Mouse (Mus musculus): ENCODE data around the gene Ppme1.
A peak's percentile ranks its signal among the peaks of the same experiment; 100 is the strongest.

Gene Ppme1

GRCm38 (mm10) chr7:100371495-100372451 lies at the start of gene Ppme1, which contains the start of gene C2cd3:
TSS of gene Ppme1 (minus strand) at chr7:100372307.
TSS of gene C2cd3 (plus strand) at chr7:100372233.
- DNase-seq (ENCODE audit: low read depth, low spot score) = peak; percentile 99

- no peak for DNase-seq (ENCODE audit: low read depth, low spot score)
These were observed 36.6 kb upstream of the Ppme1 start for GRCm38 (mm10) chr7:100408684-100409083.

GRCm38 (mm10) chr7:100407677-100408076 lies 35.6 kb upstream of the Ppme1 start:
- no peak for DNase-seq (ENCODE audit: low read depth, low spot score)

DNA sequence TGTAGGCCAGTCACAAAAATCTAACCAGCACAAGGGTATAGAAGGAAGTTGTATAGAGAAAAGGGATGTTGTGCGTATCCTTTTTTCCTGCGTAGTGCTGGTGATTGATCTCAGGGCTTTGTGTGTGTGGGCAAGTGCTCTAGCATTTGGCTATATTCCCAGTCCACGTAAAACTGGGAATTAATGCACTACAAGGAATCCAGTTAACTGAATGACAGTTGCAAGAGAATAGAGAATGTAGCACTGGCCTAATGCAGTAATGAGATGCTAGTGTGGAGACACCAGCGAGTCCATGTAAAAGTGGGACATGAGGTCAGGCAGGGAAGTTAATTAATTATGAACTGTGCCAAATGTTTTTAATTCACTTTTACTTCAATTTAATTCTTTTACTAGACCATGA lies 30.6 kb upstream of the Ppme1 start:
- no peak for DNase-seq (ENCODE audit: low read depth, low spot score)

GRCm38 (mm10) chr7:100400899-100401539 lies 28.9 kb upstream of the Ppme1 start:
- DNase-seq (ENCODE audit: low read depth, low spot score) = no peak

DNA sequence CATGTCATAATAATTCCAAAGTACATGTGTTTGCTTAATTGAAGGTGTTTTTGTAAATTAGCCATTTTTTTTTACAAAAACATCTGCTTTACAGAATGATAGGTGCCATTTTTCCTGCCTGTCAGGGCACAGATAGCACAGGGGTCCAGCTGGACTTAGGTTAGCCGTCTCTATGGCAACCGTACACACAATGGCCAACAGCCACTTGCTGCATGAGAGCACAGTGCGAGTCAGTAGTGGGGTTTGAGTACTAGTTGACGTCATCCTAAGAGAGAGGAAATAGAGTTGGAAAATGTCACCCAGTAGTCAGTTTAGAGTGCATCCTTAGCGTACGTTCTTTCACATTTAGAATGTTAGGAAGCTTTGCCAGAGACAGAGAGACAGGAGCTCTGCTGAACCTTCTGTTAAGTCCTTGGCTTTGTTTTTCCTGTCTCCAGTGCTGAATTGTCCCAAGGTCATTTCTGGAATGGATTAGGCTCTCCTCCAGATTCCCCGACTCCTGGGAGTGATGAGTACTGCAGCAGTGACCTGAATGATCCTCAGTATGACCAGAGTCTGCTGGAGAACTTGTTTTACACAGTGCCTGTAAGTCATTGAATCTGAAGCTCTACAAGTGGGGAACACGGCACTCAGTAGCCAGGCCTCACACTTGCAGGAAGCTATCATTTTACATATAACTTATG lies 27.3 kb upstream of the Ppme1 start:
- DNase-seq (ENCODE audit: low read depth, low spot score) = no peak

- no peak for DNase-seq (ENCODE audit: low read depth, low spot score)
These were observed 20.2 kb upstream of the Ppme1 start for GRCm38 (mm10) chr7:100392265-100392664.

GRCm38 (mm10) chr7:100390166-100390565 lies 18.1 kb upstream of the Ppme1 start:
- no peak for DNase-seq (ENCODE audit: low read depth, low spot score)

DNA sequence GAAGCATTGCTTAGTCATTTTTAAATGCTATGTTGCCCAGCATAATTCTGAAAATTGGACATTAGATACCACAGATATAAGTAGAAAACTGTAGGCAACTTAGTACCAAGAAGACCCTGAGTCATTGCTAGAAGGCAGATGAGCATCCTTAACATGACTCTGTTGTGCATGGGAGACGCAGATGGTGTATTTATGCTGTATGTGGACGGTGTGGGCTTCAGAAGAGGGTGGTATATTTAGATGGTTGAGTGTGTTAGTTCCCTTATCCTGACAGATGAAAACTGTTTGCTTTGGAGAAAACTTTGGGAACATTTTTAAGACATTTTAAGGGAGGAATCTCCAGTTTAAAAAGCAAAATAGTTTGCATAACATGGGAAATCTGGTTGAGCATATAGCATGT lies 16.1 kb upstream of the Ppme1 start:
- no peak for DNase-seq (ENCODE audit: low read depth, low spot score)

GRCm38 (mm10) chr7:100383207-100383606 lies 11.1 kb upstream of the Ppme1 start:
- no peak for DNase-seq (ENCODE audit: low read depth, low spot score)

DNA sequence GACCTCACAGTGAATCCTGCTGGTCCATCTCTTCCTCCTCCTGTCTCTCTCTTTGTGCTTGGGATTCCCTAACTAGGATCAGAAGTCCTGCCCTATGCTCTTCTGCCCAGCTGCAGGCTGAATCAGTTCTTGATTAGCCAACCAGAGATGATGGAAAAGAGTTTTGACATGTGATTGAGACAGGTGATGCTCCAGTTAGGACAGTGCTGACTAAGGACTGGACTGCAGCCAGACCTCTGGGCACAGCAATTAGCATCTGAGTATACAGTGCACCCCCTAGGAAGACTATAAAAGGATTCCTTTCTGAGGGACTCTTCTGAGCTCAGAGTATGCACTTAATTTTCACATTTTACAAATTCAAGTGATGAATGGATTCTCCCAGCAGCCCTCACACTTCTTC lies 9.1 kb upstream of the Ppme1 start:
- no peak for DNase-seq (ENCODE audit: low read depth, low spot score)

- DNase-seq (ENCODE audit: low read depth, low spot score) = no peak
These were observed 6.2 kb upstream of the Ppme1 start for GRCm38 (mm10) chr7:100378257-100378656.

DNA sequence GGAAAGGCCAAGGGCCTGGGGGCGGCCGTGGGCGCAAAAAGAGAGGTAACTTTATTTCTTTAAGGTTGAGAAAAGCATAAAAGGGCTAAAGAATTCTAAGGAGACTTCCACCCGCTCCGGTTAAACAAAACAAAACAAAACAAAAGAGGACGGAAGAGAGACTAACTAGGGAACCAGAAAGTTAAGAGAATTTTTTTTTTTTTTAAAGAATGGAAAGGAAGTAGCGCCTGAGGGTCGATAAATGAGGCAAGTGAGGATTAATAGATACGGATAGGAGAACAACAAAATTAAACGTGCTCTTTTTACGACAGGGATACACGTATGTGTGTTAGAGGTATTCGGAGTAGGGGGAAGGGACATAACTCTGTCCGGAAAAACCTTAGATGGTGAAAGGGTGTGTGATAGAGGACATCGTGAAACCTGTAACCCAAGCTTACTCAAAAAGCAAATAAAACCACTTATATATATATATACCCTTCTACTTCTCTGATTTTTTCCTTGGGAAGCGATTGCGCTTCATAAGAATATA lies 409 bp upstream of the Ppme1 start:
- peak; percentile 56 for DNase-seq (ENCODE audit: low read depth, low spot score)

- no peak for DNase-seq (ENCODE audit: low read depth, low spot score)
These were observed 7.2 kb downstream of the Ppme1 start for GRCm38 (mm10) chr7:100364888-100365287.

DNA sequence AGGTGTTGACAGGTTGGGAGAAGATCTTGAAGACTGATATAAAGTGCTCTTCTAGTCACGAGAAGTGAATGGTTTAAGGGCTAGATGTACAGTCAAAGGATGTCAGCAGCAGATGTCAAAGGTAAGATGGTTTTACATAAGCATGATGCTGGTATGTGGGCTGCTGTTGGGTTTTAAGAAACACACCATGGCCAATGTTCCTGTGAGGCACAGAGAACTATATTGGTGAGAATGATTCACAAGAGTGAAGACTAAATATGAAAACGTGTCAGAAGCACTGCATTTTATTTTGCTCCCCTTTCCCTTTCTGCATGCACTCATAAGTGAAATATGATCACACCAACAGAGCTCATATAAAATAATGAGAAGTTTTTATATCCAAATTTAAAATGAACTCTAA lies 8.9 kb downstream of the Ppme1 start:
- no peak for DNase-seq (ENCODE audit: low read depth, low spot score)

DNA sequence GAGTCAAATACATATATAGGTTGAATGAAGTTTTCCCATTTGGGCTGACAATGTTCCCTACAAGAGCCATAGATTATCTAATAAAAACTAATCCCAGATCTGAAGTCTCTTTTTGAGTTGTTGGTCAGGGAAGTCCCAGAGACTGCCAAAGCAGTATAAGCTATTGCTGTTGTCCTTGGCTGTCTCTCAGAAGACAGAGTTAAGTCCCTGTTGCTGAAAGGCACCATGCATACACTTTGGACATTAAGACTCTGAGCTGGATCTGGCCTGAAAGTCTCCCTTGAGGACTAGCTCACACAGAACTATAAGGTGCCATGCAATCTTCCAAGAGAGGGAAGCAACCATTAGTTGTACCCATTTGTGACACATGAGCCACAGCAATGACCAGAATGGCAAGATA lies 14.3 kb downstream of the Ppme1 start:
- no peak for DNase-seq (ENCODE audit: low read depth, low spot score)

- no peak for DNase-seq (ENCODE audit: low read depth, low spot score)
These were observed 15.3 kb downstream of the Ppme1 start for GRCm38 (mm10) chr7:100356768-100357167.

GRCm38 (mm10) chr7:100356324-100356723 lies 15.8 kb downstream of the Ppme1 start:
- DNase-seq (ENCODE audit: low read depth, low spot score) = no peak

GRCm38 (mm10) chr7:100354984-100355383 lies 17.1 kb downstream of the Ppme1 start:
- no peak for DNase-seq (ENCODE audit: low read depth, low spot score)

DNA sequence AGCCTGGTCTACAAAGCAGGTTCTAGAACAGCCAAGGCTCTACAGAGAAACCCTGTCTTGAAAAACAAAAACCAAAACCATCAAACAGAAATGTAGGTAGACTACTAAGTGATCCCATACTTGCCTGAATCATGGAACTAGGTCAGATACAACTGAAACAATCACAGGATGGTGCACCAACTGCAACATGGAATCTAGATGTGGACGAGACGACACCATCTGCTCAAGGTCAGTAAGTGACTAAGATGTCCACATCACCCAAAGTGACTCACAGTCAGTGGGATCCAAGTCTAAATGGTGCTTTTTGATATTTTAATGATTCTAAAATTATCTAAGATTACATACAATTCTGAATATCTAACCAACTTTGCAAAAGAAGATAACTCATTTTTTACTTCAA lies 36.2 kb downstream of the Ppme1 start:
- no peak for DNase-seq (ENCODE audit: low read depth, low spot score)

DNA sequence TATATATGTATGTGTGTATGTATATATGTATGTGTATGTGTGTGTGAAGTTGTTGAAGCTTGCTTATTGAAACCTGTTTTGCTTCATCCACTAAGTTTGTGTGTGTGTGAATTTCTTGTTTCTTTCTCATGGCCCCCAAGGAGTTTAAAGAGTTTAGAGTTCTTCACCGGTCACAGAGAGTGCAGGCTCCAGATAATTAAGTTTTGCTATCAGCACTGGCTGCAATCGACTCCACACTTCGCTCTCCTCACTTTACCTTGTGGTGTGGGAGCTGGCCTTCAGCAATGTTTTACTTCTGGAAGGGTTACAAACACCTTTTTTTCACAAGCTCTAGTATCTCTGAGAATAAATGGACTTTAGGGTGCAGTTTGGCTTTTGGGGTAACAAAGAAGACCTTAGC lies 40.8 kb downstream of the Ppme1 start:
- DNase-seq (ENCODE audit: low read depth, low spot score) = no peak

DNA sequence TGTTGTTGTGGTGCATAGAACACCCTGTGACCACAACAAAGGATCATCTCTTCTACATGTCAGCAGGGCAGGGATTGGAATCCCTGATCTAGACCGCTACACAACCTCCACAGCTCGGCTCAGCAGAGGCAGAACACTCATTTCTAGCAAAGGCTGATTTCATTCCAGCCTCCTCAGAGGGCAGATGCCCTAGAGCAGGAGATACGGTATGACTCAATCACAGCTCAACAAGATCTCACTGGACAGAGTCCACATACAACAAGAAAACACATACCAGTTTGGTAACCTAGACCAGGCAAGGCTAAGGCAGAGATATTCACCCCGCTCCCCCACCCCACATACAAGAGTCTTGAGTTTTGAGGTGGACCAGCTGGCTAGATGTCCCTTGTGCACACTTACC lies 43.5 kb downstream of the Ppme1 start:
- no peak for DNase-seq (ENCODE audit: low read depth, low spot score)

Measured in CD4-positive helper T cell, adult 2 months (primary cell).